Comparison of ENCODE assay signal across 23 mouse cellular contexts in genomic region chrX:47182902-47183301, GRCm38 (mm10).
DNase-seq lines count a peak whose midpoint lies in the region; ATAC-seq and TF ChIP-seq lines count a peak whose summit lies in the region.
"Had no signal": no experiment of that assay in that cellular context is flagged by ENCODE, and none has a peak within 500 bp of the region (broad histone marks: within the 10 kb centered on the region; RNA-seq: fewer than 3 reads in every experiment).

No protein-coding gene starts in this region.

- DNase-seq in kidney, adult 2 months = peak; percentile 10
- DNase-seq in kidney, postnatal 4 days = no peak
- DNase-seq in kidney, adult 9 months = peak; percentile 1
- DNase-seq in kidney, postnatal 10 days = no peak
- DNase-seq in liver, adult 2 months (ENCODE audit: extremely low read depth, low read depth, low spot score) = peak; percentile 23
- DNase-seq in liver = no peak
- no peak for DNase-seq in stomach, postnatal 0 days (ENCODE audit: low spot score)
- DNase-seq: adrenal gland, adult 2 months; adrenal gland, postnatal 10 days; adrenal gland, postnatal 25 days; cerebellum, adult 11 months; cerebellum, adult 18-20 months; cerebellum, adult 8-10 months; cerebellum, adult 9-11 months; cerebellum, postnatal 14 days; cerebellum, postnatal 36 days; embryo, embryonic 11 days had no signal

- TF ChIP-seq POLR2A in kidney, adult 2 months (IDR thresholded peaks at IDR 0.05; ENCODE audit: low read depth, low read length) = no peak
- TF ChIP-seq POLR2A in liver, adult 2 months (IDR thresholded peaks at IDR 0.05; ENCODE audit: extremely low read depth, insufficient read depth, low read length) = no peak

- no peaks in the 10 kb centered on the region for H3K27me3 ChIP-seq in kidney, adult 2 months (replicated peaks; ENCODE audit: control insufficient read depth, insufficient read depth, low read length)
- H3K27me3 ChIP-seq in liver, adult 2 months (ENCODE audit: control insufficient read depth, insufficient read depth, low read length) = no peaks in the 10 kb centered on the region
- H3K27me3 ChIP-seq in stomach, postnatal 0 days (ENCODE audit: control insufficient read depth, insufficient read depth, low read length) = no peaks in the 10 kb centered on the region
- H3K27me3 ChIP-seq: embryonic facial prominence, embryonic 13.5 days; embryonic facial prominence, embryonic 15.5 days; forebrain, embryonic 12.5 days had no signal

- no peaks in the 10 kb centered on the region for H3K9me3 ChIP-seq in stomach, postnatal 0 days (ENCODE audit: control insufficient read depth, low read length)
- H3K9me3 ChIP-seq: embryonic facial prominence, embryonic 13.5 days; embryonic facial prominence, embryonic 15.5 days; forebrain, embryonic 10.5 days; forebrain, embryonic 12.5 days had no signal

- H3K4me3 ChIP-seq in kidney, adult 2 months (ENCODE audit: insufficient read depth, low read depth, low read length) = no peak overlapping the region
- H3K4me3 ChIP-seq in liver, adult 2 months (ENCODE audit: insufficient read depth, low read depth, low read length) = no peak overlapping the region
- no peak overlapping the region for H3K4me3 ChIP-seq in stomach, postnatal 0 days (ENCODE audit: low read depth, low read length)
- H3K4me3 ChIP-seq: embryonic facial prominence, embryonic 13.5 days; embryonic facial prominence, embryonic 15.5 days; erythroblast, embryonic 14.5 days; forebrain, embryonic 10.5 days; forebrain, embryonic 12.5 days had no signal

- no peak for TF ChIP-seq CTCF in kidney, adult 2 months (conservative IDR thresholded peaks at IDR 0.05; ENCODE audit: insufficient read depth, insufficient read length, low read depth, low read length)
- TF ChIP-seq CTCF in liver, adult 2 months (IDR thresholded peaks at IDR 0.05; ENCODE audit: low read depth, low read length) = no peak
- TF ChIP-seq CTCF in stomach, postnatal 0 days (IDR thresholded peaks at IDR 0.05; ENCODE audit: low read depth) = no peak

- 67% methylated on average over 1 of the region's 1 CpGs for WGBS in kidney, adult 2 months
- WGBS in liver, adult 2 months = 33% methylated on average over 1 of the region's 1 CpGs
- WGBS in stomach, postnatal 0 days = 65% methylated on average over 1 of the region's 1 CpGs

- TF ChIP-seq EP300 in stomach, postnatal 0 days (optimal IDR thresholded peaks at IDR 0.05) = no peak

- H3K79me2 ChIP-seq in liver, adult 2 months (ENCODE audit: control insufficient read depth, insufficient read depth, low read length) = no peaks in the 10 kb centered on the region

- H3K36me3 ChIP-seq in kidney, adult 2 months (ENCODE audit: control insufficient read depth, insufficient read depth, low read length) = no peaks in the 10 kb centered on the region
- no peaks in the 10 kb centered on the region for H3K36me3 ChIP-seq in liver, adult 2 months (ENCODE audit: control insufficient read depth, insufficient read depth, low read length)
- no peaks in the 10 kb centered on the region for H3K36me3 ChIP-seq in stomach, postnatal 0 days (ENCODE audit: control insufficient read depth, insufficient read depth, low read length)
- H3K36me3 ChIP-seq: embryonic facial prominence, embryonic 13.5 days; embryonic facial prominence, embryonic 15.5 days; forebrain, embryonic 10.5 days; forebrain, embryonic 12.5 days had no signal

- H3K9ac ChIP-seq in liver, adult 2 months (ENCODE audit: low read depth, low read length) = no peak overlapping the region
- no peak overlapping the region for H3K9ac ChIP-seq in stomach, postnatal 0 days (ENCODE audit: low read length)
- H3K9ac ChIP-seq: embryonic facial prominence, embryonic 13.5 days; embryonic facial prominence, embryonic 15.5 days; forebrain, embryonic 12.5 days had no signal

- no peak for ATAC-seq in stomach, postnatal 0 days (ENCODE audit: low FRiP score, low TSS enrichment)
- ATAC-seq: forebrain, embryonic 14.5 days had no signal

- H3K4me1 ChIP-seq in kidney, adult 2 months (ENCODE audit: control insufficient read depth, insufficient read depth, low read length) = no peaks in the 10 kb centered on the region
- no peaks in the 10 kb centered on the region for H3K4me1 ChIP-seq in liver, adult 2 months (ENCODE audit: control insufficient read depth, insufficient read depth, low read length)
- H3K4me1 ChIP-seq in stomach, postnatal 0 days (replicated peaks; ENCODE audit: control insufficient read depth, insufficient read depth) = no peaks in the 10 kb centered on the region
- H3K4me1 ChIP-seq: embryonic facial prominence, embryonic 13.5 days; embryonic facial prominence, embryonic 15.5 days; forebrain, embryonic 10.5 days; forebrain, embryonic 12.5 days had no signal

- H3K27ac ChIP-seq in kidney, adult 2 months (ENCODE audit: insufficient read depth, low read depth, low read length) = no peak overlapping the region
- H3K27ac ChIP-seq in liver, adult 2 months (replicated peaks; ENCODE audit: insufficient read depth, low read depth, low read length) = no peak overlapping the region
- H3K27ac ChIP-seq in stomach, postnatal 0 days (replicated peaks) = no peak overlapping the region
- H3K27ac ChIP-seq: embryonic facial prominence, embryonic 13.5 days; embryonic facial prominence, embryonic 15.5 days; forebrain, embryonic 10.5 days; forebrain, embryonic 12.5 days had no signal

- H3K4me2 ChIP-seq in stomach, postnatal 0 days (replicated peaks; ENCODE audit: low read depth) = no peak overlapping the region
- H3K4me2 ChIP-seq: embryonic facial prominence, embryonic 13.5 days; embryonic facial prominence, embryonic 15.5 days; forebrain, embryonic 12.5 days had no signal

Comparison
In these comparisons a context has a peak if more than half of its experiments do, and no peak if none do; other contexts are left out.
1. DNase-seq: peak in kidney, adult 2 months (single experiment), kidney, adult 9 months (single experiment) and liver, adult 2 months (single experiment); none in kidney, postnatal 4 days (0 of 2), kidney, postnatal 10 days (single experiment), liver (single experiment) and stomach, postnatal 0 days (single experiment).